Mouse (Mus musculus) intestine, embryonic 16.5 days (tissue): ENCODE measurements around the gene Srgn. TPM values are rescaled to one million over a fixed set of nuclear protein-coding genes. Genes with fewer than 3 reads are reported as not detected.
A peak's percentile ranks its signal among the peaks of the same experiment; 100 is the strongest.

ENCODE experiments used
- ATAC-seq: fragments of 200-750 bp; cut with Nextera tagmentation; 2 replicates; pipeline ENCODE4 v1.8.0; 2017; ENCODE audit warnings: moderate TSS enrichment, moderate library complexity
- H3K27ac ChIP-seq: fragments of 300-500 bp; sonication (generic); 2 replicates; pipeline ENCODE4 v1.5.1; 2014; ENCODE audit warnings: mild to moderate bottlenecking, low read length
- H3K27me3 ChIP-seq: fragments of 300-500 bp; sonication (generic); replicated peaks from 2 replicates; pipeline ENCODE4 v1.6.1; 2014; ENCODE audit warnings: low read length, control low read depth, mixed read lengths; ENCODE audit not compliant: control insufficient read depth, insufficient read depth
- H3K36me3 ChIP-seq: fragments of 300-500 bp; sonication (generic); 2 replicates; pipeline ENCODE4 v1.6.1; 2014; ENCODE audit warnings: low read length, control low read depth; ENCODE audit not compliant: control insufficient read depth, insufficient read depth
- H3K4me1 ChIP-seq: fragments of 300-500 bp; sonication (generic); 2 replicates; pipeline ENCODE4 v1.6.1; 2014; ENCODE audit warnings: low read length, control low read depth, mixed read lengths; ENCODE audit not compliant: control insufficient read depth, insufficient read depth
- H3K4me2 ChIP-seq: fragments of 300-500 bp; sonication (generic); 2 replicates; pipeline ENCODE4 v1.6.1; 2014; ENCODE audit warnings: low read depth, low read length, control low read depth
- H3K4me3 ChIP-seq: fragments of 300-500 bp; sonication (generic); 2 replicates; pipeline ENCODE4 v1.5.1; 2014; ENCODE audit warnings: mild to moderate bottlenecking, low read length
- H3K9ac ChIP-seq: fragments of 300-500 bp; sonication (generic); 2 replicates; pipeline ENCODE4 v1.6.1; 2014; ENCODE audit warnings: low read depth, low read length
- H3K9me3 ChIP-seq: fragments of 300-500 bp; sonication (generic); 2 replicates; pipeline ENCODE4 v1.6.1; 2016; ENCODE audit warnings: low read length, control low read depth; ENCODE audit not compliant: control insufficient read depth
- WGBS: fragments of 180-500 bp; shearing (Covaris S2); extraction: QIAGEN DNeasy Blood & Tissue Kit; methylation state at CpG from one replicate; pipeline ENCODE4 v1.1.7; 2014; 5-methylcytosine and 5-hydroxymethylcytosine counted together
- polyA plus RNA-seq: library from polyadenylated mRNA; unstranded; fragments of >200 nt; fragmentation: Nextera tagmentation; extraction: Ambion mirVana; gene quantifications from 2 replicates; pipeline ENCODE4 v1.2.1, GENCODE M21; 2015

Gene Srgn
- polyA plus RNA-seq, 1 experiment from 2014 or later = 15.5 TPM

GRCm38 (mm10) chr10:62508459-62508858, 18.8 kb downstream of the Srgn start:
- H3K36me3 ChIP-seq = no peaks in the 10 kb centered on the region
- WGBS = 3% methylated on average over 11 of the region's 11 CpGs
- H3K27ac ChIP-seq = no peak overlapping the region
- peak overlapping the region; percentile 33 for H3K4me3 ChIP-seq
- peak overlapping the region; percentile 62 for H3K4me2 ChIP-seq
- H3K9me3 ChIP-seq = no peaks in the 10 kb centered on the region
- H3K9ac ChIP-seq = peak overlapping the region; percentile 59
- H3K4me1 ChIP-seq = peaks cover 5% of the 10 kb centered on the region; the same call in 1 of the 2 replicates
- H3K27me3 ChIP-seq = no peaks in the 10 kb centered on the region
- peak; percentile 32; the same call in 1 of the 2 replicates for ATAC-seq

DNA sequence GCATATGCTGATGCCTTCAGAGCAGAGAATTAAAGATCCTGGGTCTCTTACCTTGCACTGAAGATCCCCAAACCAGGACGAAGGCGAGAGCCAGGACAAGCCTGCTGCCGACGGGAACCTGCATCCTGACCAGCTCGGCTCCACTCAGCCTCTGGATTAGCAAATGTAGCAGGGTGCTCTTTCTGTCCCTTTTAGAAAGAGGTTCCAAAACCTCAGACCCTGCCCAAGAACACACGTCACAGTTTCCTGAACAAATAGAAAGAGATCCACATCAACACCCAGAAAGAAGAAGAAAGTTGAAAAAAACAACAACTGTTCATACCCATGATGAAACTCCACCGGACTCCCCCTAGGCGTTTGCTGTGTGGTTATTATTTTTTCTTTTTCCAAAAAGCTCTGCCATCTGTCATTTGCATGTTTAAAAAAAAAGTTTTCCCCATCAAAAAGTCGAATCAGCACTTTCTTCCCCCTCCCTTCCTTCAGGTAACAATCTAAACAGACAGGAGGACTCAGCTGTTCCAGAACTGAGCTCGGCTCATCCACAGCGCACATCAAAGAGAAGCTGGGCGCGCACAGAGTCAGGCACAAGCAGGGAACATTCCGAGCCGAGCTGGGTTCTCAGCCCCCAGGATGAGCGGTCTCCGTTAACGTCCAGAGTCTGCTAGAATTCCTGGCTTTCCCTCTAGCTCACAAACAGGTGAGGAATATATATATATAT, 19.5 kb downstream of the Srgn start:
- Histone ChIP-seq H3K4me1 (peaks cover 5% of the 10 kb centered on the region; the same call in 1 of the 2 replicates), H3K36me3 (no peaks in the 10 kb centered on the region), H3K9ac (peak overlapping the region; percentile 49), H3K9me3 (no peaks in the 10 kb centered on the region), H3K4me2 (peak overlapping the region; percentile 62), H3K27me3 (no peaks in the 10 kb centered on the region), H3K4me3 (peak overlapping the region; percentile 33), H3K27ac (no peak overlapping the region)
- 13% methylated on average over 18 of the region's 18 CpGs for WGBS
- ATAC-seq = no peak

GRCm38 (mm10) chr10:62507071-62507470, 20.2 kb downstream of the Srgn start:
- Histone ChIP-seq H3K4me2 (no peak overlapping the region), H3K4me3 (no peak overlapping the region)
- WGBS = 89% methylated on average over 4 of the region's 4 CpGs

GRCm38 (mm10) chr10:62506019-62506556, 21.2 kb downstream of the Srgn start:
- H3K27ac ChIP-seq = no peak overlapping the region

More at GRCm38 (mm10) chr10:62507071-62507470, 20.2 kb downstream of the Srgn start:
- ATAC-seq = no peak
- no peaks in the 10 kb centered on the region for H3K9me3 ChIP-seq
- H3K36me3 ChIP-seq = no peaks in the 10 kb centered on the region
- H3K27ac ChIP-seq = no peak overlapping the region
- no peaks in the 10 kb centered on the region for H3K27me3 ChIP-seq
- peaks cover 5% of the 10 kb centered on the region; the same call in 1 of the 2 replicates for H3K4me1 ChIP-seq
- no peak overlapping the region for H3K9ac ChIP-seq

DNA sequence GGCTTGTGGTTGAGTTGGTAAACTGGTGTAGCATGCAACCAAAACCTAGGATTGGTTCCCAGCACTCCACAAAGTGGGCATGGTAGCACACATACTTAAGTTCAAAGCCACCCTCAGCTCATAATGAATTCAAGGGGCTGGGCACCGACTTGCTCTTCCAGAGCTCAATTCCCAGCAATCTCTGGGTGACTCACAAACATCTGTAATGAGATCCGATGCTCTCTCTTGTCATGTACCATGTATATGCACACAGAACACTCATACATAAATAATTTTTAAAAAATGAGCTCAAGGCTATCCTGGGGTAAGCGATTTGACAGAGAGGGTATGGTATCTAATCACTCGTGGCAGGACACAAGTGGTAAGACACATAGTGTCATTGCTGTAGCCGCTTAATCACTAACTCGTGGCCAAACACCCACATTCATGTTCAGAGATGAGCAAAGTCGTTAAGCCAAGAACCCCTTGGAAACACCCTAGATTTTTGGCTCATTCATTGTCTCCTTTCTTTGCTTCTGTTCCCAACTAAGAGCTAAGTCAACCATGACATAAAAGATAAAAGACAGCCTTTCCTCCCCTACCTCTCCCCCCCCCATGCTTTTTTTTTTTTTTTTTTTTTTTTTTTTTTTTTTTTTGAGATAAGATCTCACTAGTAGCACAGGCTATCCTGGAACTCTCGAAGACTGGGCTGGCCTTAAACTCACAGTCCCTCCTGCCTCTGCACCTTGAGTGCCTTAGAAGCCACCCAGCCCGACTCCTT, 21.8 kb downstream of the Srgn start:
- ATAC-seq = no peak
- Histone ChIP-seq H3K4me1 (peaks cover 5% of the 10 kb centered on the region; the same call in 1 of the 2 replicates), H3K4me3 (no peak overlapping the region), H3K9me3 (no peaks in the 10 kb centered on the region), H3K36me3 (no peaks in the 10 kb centered on the region), H3K27me3 (no peaks in the 10 kb centered on the region), H3K9ac (no peak overlapping the region), H3K4me2 (no peak overlapping the region), H3K27ac (no peak overlapping the region)
- 85% methylated on average over 9 of the region's 9 CpGs for WGBS

More at GRCm38 (mm10) chr10:62506019-62506556, 21.2 kb downstream of the Srgn start:
- peaks cover 5% of the 10 kb centered on the region; the same call in 1 of the 2 replicates for H3K4me1 ChIP-seq
- no peaks in the 10 kb centered on the region for H3K27me3 ChIP-seq
- no peak overlapping the region for H3K4me2 ChIP-seq
- 76% methylated on average over 17 of the region's 17 CpGs for WGBS
- no peaks in the 10 kb centered on the region for H3K9me3 ChIP-seq
- H3K9ac ChIP-seq = no peak overlapping the region
- no peak for ATAC-seq
- H3K4me3 ChIP-seq = no peak overlapping the region
- no peaks in the 10 kb centered on the region for H3K36me3 ChIP-seq

DNA sequence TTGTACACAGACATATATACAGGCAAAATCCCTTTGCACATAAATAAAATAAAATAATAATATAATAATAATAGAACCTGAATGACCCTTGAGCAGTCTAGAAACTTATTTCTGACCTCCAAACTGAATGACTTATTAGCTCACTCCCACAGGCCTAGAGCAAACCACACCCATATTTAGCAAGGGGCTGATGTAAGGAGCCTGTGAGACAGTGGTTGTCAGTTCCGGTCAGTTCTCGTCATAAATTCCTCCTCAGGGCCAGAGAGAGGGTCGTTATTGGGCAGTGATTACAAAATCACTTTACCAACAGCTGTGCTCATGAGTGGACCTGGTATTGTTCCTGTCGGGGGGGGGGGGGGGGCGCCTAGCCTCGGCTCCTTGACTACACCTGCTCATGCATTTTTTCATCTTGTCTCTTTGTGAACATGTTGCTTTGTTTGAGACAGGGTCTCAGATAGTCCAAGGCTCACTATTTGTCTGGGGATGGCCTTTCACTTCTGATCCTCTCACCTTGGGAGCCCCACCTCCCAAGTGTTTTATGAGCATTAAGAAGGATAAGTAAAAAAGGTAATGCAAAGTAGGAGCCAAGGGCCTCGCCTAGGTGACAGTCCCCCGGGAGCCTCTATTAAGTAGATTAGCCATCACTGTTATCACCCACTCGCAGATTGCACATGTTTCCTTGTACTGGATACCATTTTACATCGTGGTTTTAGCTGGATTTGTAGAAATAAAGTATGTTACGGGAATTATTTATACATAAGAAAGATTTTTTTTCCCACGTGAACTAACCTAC, 23.2 kb downstream of the Srgn start:
- peak; percentile 39; the same call in 1 of the 2 replicates for ATAC-seq
- H3K27ac ChIP-seq = no peak overlapping the region

GRCm38 (mm10) chr10:62503353-62503752, 23.9 kb downstream of the Srgn start:
- no peak for ATAC-seq
- no peaks in the 10 kb centered on the region for H3K9me3 ChIP-seq
- H3K4me1 ChIP-seq = peaks cover 2% of the 10 kb centered on the region; the same call in 1 of the 2 replicates
- no peak overlapping the region for H3K4me2 ChIP-seq
- H3K4me3 ChIP-seq = no peak overlapping the region
- H3K36me3 ChIP-seq = no peaks in the 10 kb centered on the region
- no peaks in the 10 kb centered on the region for H3K27me3 ChIP-seq
- no peak overlapping the region for H3K27ac ChIP-seq
- H3K9ac ChIP-seq = no peak overlapping the region
- WGBS = 63% methylated on average over 4 of the region's 4 CpGs

More for the DNA sequence above, 23.2 kb downstream of the Srgn start:
- H3K27me3 ChIP-seq = no peaks in the 10 kb centered on the region
- no peak overlapping the region for H3K4me2 ChIP-seq
- no peak overlapping the region for H3K4me3 ChIP-seq
- no peaks in the 10 kb centered on the region for H3K36me3 ChIP-seq
- H3K9me3 ChIP-seq = no peaks in the 10 kb centered on the region
- WGBS = 50% methylated on average over 12 of the region's 12 CpGs
- no peak overlapping the region for H3K9ac ChIP-seq
- H3K4me1 ChIP-seq = peaks cover 5% of the 10 kb centered on the region; the same call in 1 of the 2 replicates

DNA sequence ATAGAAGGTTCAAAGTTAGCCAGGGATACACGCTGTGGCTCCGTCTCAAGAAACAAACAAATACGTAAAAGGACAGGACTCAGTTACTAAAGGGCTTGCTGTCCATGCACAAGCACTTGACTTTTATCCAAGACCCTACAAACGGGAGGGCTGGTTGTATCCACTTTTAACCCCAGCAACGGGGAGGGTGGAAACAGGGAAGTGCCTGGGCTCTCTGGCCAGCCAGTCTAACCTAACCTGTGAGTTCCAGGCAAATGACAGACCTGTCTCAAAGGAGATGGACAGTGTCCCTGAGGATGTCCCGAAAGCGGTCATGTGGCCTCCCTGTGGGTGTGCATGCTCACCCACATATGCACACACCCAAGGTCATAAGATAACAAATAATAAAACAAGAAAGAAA, 25.3 kb downstream of the Srgn start:
- no peaks in the 10 kb centered on the region for H3K9me3 ChIP-seq
- no peak overlapping the region for H3K4me3 ChIP-seq
- no peak overlapping the region for H3K9ac ChIP-seq
- ATAC-seq = no peak
- WGBS = 70% methylated on average over 7 of the region's 7 CpGs
- H3K36me3 ChIP-seq = no peaks in the 10 kb centered on the region
- H3K27me3 ChIP-seq = no peaks in the 10 kb centered on the region
- H3K4me1 ChIP-seq = no peaks in the 10 kb centered on the region
- H3K27ac ChIP-seq = no peak overlapping the region
- no peak overlapping the region for H3K4me2 ChIP-seq
